Mouse (Mus musculus) naive thymus-derived CD4-positive, alpha-beta T cell, adult 5 months (primary cell): ENCODE data around the gene Antxrl. TPM values are rescaled to one million over a fixed set of nuclear protein-coding genes. Genes with fewer than 3 reads are reported as not detected.

Experiments
- polyA plus RNA-seq: library from polyadenylated mRNA; unstranded; fragments of 100-300 nt; shearing (Covaris generic); gene quantifications from one replicate; pipeline ENCODE4 v1.2.1, GENCODE M21; 2017

Gene Antxrl
- polyA plus RNA-seq = not detected

DNA sequence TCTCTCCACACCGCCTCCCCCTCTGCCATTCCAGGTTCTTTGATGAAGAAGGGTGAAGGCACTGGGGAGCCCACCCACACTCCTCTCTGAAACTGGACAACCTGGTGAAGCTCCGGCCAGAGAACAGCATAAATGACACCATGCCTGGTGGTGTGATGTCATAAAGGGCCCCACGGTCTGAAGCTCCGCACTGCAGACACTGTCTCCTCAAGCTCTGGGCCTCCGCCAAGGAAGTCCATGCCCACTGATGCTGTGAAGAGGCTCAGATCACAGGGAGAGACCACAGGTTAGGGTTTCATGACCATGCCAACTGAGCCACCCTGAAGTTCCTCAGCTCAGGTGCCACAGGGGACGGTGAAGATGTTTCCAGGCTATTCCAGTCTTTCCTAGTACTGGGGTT lies at the start of gene Antxrl:
Gene Antxrl (plus strand): TSS at position 192 of the 400 bp plus-strand sequence.

DNA sequence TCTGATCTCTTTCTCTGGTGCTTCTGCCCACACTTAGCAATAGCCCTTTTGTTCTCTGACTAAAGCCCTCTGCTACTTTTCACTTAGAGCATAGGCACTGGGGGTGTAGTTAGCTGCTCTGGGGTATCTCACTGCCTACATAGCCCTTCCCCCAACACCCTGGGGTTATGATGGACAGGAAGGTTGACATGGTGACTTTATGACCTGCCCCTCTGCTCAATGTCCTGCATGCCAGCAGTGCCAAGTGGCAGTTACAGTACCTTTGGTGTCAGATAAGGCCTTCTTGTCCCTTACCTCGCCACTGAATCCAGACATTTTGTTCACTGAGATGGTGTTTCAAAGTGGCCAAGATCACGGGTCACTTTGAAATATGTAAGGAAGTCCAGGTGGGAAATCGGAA lies 37.4 kb upstream of the Antxrl start, which contains the start of gene Gm30083:
Gene Gm30083 (minus strand): TSS at position 120 of the 400 bp plus-strand sequence.

DNA sequence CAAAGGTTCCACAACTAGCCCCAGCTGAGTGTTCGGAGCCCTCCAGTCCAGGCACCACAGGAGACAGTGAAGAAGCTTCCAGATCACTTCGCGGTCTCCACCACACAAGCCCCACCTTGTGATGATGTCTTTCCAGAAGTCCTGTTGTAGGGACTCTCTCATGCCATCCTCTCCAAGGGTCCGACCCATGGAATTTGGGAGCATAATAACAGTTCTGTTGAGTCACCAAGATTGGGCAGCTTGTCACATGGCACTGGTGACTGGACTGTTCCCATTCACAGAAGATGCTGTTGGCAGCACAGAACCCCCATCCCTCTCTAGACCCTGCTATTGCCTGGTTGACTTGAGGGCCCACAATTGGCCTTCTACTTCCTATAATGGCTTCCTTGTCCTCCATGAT lies 36.1 kb upstream of the Antxrl start, which contains the start of gene Gm5460:
Gene Gm5460 (plus strand): TSS at position 378 of the 400 bp plus-strand sequence.

DNA sequence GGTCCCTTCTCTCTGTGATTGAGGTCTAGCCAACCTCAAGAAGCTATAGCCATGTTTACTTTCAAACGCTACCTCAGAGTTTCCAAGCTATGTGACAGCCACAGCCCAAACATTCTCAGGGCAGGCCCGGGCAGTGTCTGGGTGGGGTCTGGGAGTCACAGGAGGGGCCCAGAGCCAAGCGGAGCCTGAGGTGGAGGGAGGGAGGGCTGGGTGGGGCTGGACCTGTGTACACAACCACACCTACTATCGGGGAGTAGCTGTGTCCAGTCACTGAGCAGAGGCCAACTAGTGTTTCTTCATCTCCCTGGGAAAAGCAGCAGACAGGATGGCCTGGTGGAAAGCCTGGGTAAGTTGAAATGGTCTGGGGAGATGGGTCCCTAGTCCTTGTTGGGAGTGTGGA lies 33.2 kb downstream of the Antxrl start, which contains the start of gene Anxa8:
Gene Anxa8 (plus strand): TSS at position 251 of the 400 bp plus-strand sequence.

DNA sequence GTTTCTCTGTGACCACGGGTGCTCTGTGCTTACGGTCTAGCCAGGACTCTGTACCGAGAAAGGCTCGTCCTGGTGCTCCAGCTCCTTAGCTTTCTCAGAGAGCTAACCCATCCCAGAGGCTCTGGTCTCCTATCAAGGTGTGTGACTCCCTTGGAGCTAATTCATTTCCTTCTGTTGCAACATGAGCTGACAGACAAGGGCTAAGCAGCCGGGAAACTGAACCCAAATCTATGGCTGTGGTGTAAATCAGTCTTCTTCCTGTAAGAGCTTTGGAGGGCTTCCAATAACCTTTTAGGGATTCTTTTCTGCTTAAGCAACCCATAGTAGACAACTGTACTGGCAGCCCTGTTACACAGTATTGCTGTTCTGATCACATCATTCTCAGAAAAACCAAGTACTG lies 50.1 kb downstream of the Antxrl start, which contains the start of gene A630023A22Rik:
Gene A630023A22Rik (minus strand): TSS at position 154 of the 400 bp plus-strand sequence.

Other genes with a start within 250 kb of the Antxrl start
- gene Gdf10, start 129.1 kb upstream of the Antxrl start, polyA plus RNA-seq = not detected
- not detected for gene Gdf2, start 111.7 kb upstream of the Antxrl start, polyA plus RNA-seq
- not detected for gene Rbp3, start 98.7 kb upstream of the Antxrl start, polyA plus RNA-seq
- 0.07 TPM for gene Zfp488, start 73.9 kb upstream of the Antxrl start, polyA plus RNA-seq
- not detected for gene Gm30083, start 37.5 kb upstream of the Antxrl start, polyA plus RNA-seq
- not detected for gene Gm5460, start 35.9 kb upstream of the Antxrl start, polyA plus RNA-seq
- not detected for gene Anxa8, start 33.3 kb downstream of the Antxrl start, polyA plus RNA-seq
- not detected for gene A630023A22Rik, start 50.0 kb downstream of the Antxrl start, polyA plus RNA-seq
- not detected for gene Npy4r, start 99.8 kb downstream of the Antxrl start, polyA plus RNA-seq
- gene Gprin2, start 148.9 kb downstream of the Antxrl start, polyA plus RNA-seq = not detected
- gene Syt15, start 166.9 kb downstream of the Antxrl start, polyA plus RNA-seq = not detected